Mouse (Mus musculus) liver, embryonic 15.5 days (tissue): ENCODE measurements around the gene Gm14459. TPM values are rescaled to one million over a fixed set of nuclear protein-coding genes. Genes with fewer than 3 reads are reported as not detected.
"Not testable (repeated sequence)": the region's sequence is repeated elsewhere in the genome, so short reads cannot be mapped to it uniquely, and the experiment has no call there.

Source experiments
- ATAC-seq: fragments of 200-750 bp; cut with Nextera tagmentation; 2 replicates; pipeline ENCODE4 v1.8.0; 2017; ENCODE audit warnings: moderate number of reproducible peaks, mild to moderate bottlenecking, moderate library complexity; ENCODE audit not compliant: insufficient read depth
- H3K27ac ChIP-seq: fragments of 300-500 bp; sonication (generic); replicated peaks from 2 replicates; pipeline ENCODE4 v1.5.1; 2015; ENCODE audit warnings: mild to moderate bottlenecking, inconsistent platforms
- H3K27me3 ChIP-seq: fragments of 300-500 bp; sonication (generic); 2 replicates; pipeline ENCODE4 v1.6.1; 2015; ENCODE audit warnings: mild to moderate bottlenecking, inconsistent platforms
- H3K36me3 ChIP-seq: fragments of 300-500 bp; sonication (generic); replicated peaks from 2 replicates; pipeline ENCODE4 v1.6.1; 2015; ENCODE audit warnings: moderate library complexity, mild to moderate bottlenecking, inconsistent platforms
- H3K4me1 ChIP-seq: fragments of 300-500 bp; sonication (generic); replicated peaks from 2 replicates; pipeline ENCODE4 v1.6.1; 2015; ENCODE audit warnings: inconsistent platforms
- H3K4me2 ChIP-seq: fragments of 300-500 bp; sonication (generic); 2 replicates; pipeline ENCODE4 v1.6.1; 2015; ENCODE audit warnings: moderate library complexity, mild to moderate bottlenecking, inconsistent platforms
- H3K4me3 ChIP-seq: fragments of 300-500 bp; sonication (generic); replicated peaks from 2 replicates; pipeline ENCODE4 v1.5.1; 2015; ENCODE audit warnings: mild to moderate bottlenecking, inconsistent platforms
- H3K9ac ChIP-seq: fragments of 300-500 bp; sonication (generic); 2 replicates; pipeline ENCODE4 v1.6.1; 2015; ENCODE audit warnings: moderate library complexity, mild to moderate bottlenecking, inconsistent platforms
- H3K9me3 ChIP-seq: fragments of 300-500 bp; sonication (generic); replicated peaks from 2 replicates; pipeline ENCODE4 v1.6.1; 2016; ENCODE audit warnings: inconsistent platforms
- WGBS: fragments of 180-500 bp; shearing (Covaris S2); methylation state at CpG from one replicate; pipeline ENCODE4 v1.1.7; 2015; ENCODE audit warnings: mixed read lengths; ENCODE audit not compliant: insufficient replicate concordance; 5-methylcytosine and 5-hydroxymethylcytosine counted together
- polyA plus RNA-seq: library from polyadenylated mRNA; unstranded; fragments of >200 nt; fragmentation: Nextera tagmentation; extraction: Ambion mirVana; gene quantifications from 2 replicates; pipeline ENCODE4 v1.2.1, GENCODE M21; 2015

The Gm14459 gene
- not detected in 2 replicates for polyA plus RNA-seq

DNA sequence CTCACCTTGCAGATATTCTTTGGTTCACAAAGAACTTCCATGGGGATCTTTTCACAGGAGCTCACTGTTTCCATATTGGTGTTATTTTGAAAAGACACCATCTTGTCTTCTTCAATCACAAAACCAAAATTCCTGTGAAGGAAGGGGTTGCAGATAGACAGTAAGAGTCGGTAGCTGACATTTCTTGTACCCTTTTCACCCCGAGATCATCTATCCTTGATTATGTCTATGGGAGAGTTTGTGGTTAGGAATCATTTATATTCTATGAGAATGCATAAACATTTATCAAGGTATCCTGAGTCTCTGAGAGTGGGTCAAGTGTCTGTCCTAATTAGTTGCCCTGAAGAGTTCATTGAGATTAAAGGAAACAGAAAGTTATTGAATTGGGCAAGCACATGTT lies at the start of gene Gm14459:
Gene Gm14459, minus strand, starts transcription at position 101 of the 400 bp plus-strand sequence.
- no peak within 1 kb of the TSS for H3K27ac ChIP-seq
- no peaks in the 10 kb centered on the region for H3K36me3 ChIP-seq
- no peak within 1 kb of the TSS for H3K4me3 ChIP-seq
- WGBS, result 58% methylated on average over 2 of the region's 2 CpGs
- no peaks in the 10 kb centered on the region for H3K27me3 ChIP-seq
- no peak within 1 kb of the TSS for H3K4me2 ChIP-seq
- no peak for ATAC-seq
- no peaks in the 10 kb centered on the region for H3K4me1 ChIP-seq
- H3K9ac ChIP-seq, result no peak within 1 kb of the TSS
- no peaks in the 10 kb centered on the region for H3K9me3 ChIP-seq

GRCm38 (mm10) chrX:8548155-8548554 lies 23.4 kb upstream of the Gm14459 start, which contains the start of gene Ssxb6:
Gene Ssxb6, minus strand, starts transcription at chrX:8548255.
- H3K4me3 ChIP-seq, H3K9ac ChIP-seq, H3K4me1 ChIP-seq, ATAC-seq, H3K27me3 ChIP-seq, H3K9me3 ChIP-seq, H3K27ac ChIP-seq, H3K36me3 ChIP-seq, H3K4me2 ChIP-seq: not testable (repeated sequence)
- WGBS, result 53% methylated on average over 4 of the region's 4 CpGs

Other genes with a start within 250 kb of the Gm14459 start
- gene Ssxb10, start 197.5 kb downstream of the Gm14459 start, polyA plus RNA-seq, result not detected in 2 replicates
- gene Ssxb9, start 158.0 kb downstream of the Gm14459 start, polyA plus RNA-seq, result not detected in 2 replicates
- not detected in 2 replicates for gene Ssxb1, start 111.6 kb downstream of the Gm14459 start, polyA plus RNA-seq
- gene Ssxb2, start 63.2 kb downstream of the Gm14459 start, polyA plus RNA-seq, result not detected in 2 replicates
- gene Ssxb6, start 23.3 kb upstream of the Gm14459 start, polyA plus RNA-seq, result not detected in 2 replicates
- not detected in 2 replicates for gene Ssxb3, start 66.9 kb upstream of the Gm14459 start, polyA plus RNA-seq
- not detected in 2 replicates for gene Ssxb8, start 165.9 kb upstream of the Gm14459 start, polyA plus RNA-seq
- not detected in 2 replicates for gene Ssx9, start 223.5 kb upstream of the Gm14459 start, polyA plus RNA-seq